Mouse (Mus musculus): ENCODE data around the gene Mfsd4b1. TPM values are rescaled to one million over a fixed set of nuclear protein-coding genes. Genes with fewer than 3 reads are reported as not detected.

Mfsd4b1 gene
- 0.13 and 0.14 TPM in 2 replicates for polyA plus RNA-seq (2014; fragmentation: Nextera tagmentation; extraction: Ambion mirVana)

DNA sequence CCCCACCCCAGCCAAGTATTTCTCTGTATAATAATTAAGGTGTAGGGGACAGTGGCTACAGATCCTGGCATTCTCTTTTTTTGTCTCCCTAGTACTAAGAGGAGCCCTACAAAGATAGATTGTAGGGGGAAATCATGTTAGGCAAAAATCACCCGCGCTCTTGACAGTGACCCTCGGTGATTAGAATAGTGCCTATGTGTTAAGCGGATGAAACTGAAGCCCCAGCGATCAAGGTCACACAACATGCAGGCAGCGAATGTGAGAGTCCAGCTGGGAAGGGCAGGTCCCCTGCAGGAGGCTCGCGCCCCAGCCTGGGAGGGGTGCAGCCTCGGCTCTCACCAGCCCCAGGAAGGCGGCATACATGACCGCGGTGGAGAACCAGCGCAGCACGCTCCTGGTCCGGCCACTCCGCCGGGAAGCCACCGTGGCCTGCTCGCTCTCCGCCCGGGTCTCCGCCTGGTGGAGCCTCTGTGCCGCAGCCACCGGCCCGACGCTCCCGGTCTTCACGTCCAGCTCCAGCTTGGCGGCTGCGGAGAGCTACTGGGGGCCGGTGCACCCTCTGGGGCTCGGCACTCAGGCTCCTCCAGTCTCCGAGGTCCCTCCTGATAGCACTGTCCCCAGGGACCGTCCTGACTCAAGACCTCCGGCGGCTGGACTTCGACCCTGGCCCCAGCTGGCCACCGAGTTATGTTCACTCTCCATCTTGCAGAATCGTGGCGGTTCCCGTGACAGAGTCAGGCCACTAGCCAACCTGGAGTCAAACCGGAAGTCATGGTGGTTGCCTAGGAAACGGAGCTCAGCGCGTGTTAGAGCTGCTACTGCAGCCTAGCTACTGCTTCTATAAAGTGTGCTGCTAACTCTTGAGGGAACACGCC lies at the start of gene Mfsd4b1:
Gene Mfsd4b1 (minus strand): TSS at position 715 of the 875 bp plus-strand sequence.
- WGBS, result 1% methylated on average over 46 of the region's 46 CpGs
- peak within 1 kb of the TSS; percentile 65 for H3K4me3 ChIP-seq (ENCODE audit: low read depth, low read length)
- H3K4me2 ChIP-seq (ENCODE audit: low read length), result peak within 1 kb of the TSS; percentile 97
- peak; percentile 89 for DNase-seq (ENCODE audit: low spot score)
- peaks cover 7% of the 10 kb centered on the region; the same call in 1 of the 2 replicates for H3K27me3 ChIP-seq (replicated peaks; ENCODE audit: control insufficient read depth, insufficient read depth, low read length)
- H3K9me3 ChIP-seq (ENCODE audit: control insufficient read depth, low read length), result peaks cover 5% of the 10 kb centered on the region; the same call in 1 of the 2 replicates
- peak within 1 kb of the TSS; percentile 43; the same call in 1 of the 2 replicates for H3K9ac ChIP-seq (ENCODE audit: low read length)
- peaks cover 4% of the 10 kb centered on the region; the same call in 1 of the 2 replicates for H3K4me1 ChIP-seq (replicated peaks; ENCODE audit: control insufficient read depth, insufficient read depth, low read length)
- peak; percentile 94 for ATAC-seq (replicated peaks; ENCODE audit: low FRiP score, low TSS enrichment, low read depth)
- H3K36me3 ChIP-seq (ENCODE audit: control insufficient read depth, insufficient read depth, low read length), result no peaks in the 10 kb centered on the region
- peak within 1 kb of the TSS; percentile 43; the same call in 1 of the 2 replicates for H3K27ac ChIP-seq (ENCODE audit: low read depth)

DNA sequence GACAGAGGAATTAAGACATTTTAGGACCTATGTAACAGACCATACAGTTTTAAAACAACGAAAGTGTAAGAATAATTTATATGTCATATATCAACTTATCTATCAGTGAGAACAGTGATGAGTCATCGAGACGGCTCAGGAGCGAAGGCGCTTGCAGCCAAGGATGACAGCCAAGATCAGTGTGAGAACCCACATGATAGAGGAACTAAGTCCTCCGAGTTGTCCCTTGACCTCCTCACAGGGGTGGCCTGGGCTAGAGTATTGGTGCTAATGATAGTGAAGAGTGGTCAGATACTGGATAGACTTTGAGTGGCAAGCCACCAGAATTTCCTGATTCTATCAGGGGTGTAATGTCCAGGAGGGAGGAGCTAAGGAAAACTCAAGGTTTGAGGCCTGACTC lies 48.5 kb upstream of the Mfsd4b1 start:
- Histone ChIP-seq H3K27me3 (replicated peaks; ENCODE audit: control insufficient read depth, insufficient read depth, low read length) (no peaks in the 10 kb centered on the region), H3K9ac (ENCODE audit: low read length) (no peak overlapping the region), H3K4me1 (replicated peaks; ENCODE audit: control insufficient read depth, insufficient read depth, low read length) (peaks cover 26% of the 10 kb centered on the region), H3K4me3 (ENCODE audit: low read depth, low read length) (no peak overlapping the region), H3K9me3 (ENCODE audit: control insufficient read depth, low read length) (no peaks in the 10 kb centered on the region), H3K36me3 (ENCODE audit: control insufficient read depth, insufficient read depth, low read length) (no peaks in the 10 kb centered on the region), H3K27ac (ENCODE audit: low read depth) (no peak overlapping the region), H3K4me2 (ENCODE audit: low read length) (no peak overlapping the region)
- WGBS, result 76% methylated on average over 6 of the region's 6 CpGs
- no peak for DNase-seq (ENCODE audit: low spot score)
- ATAC-seq (replicated peaks; ENCODE audit: low FRiP score, low TSS enrichment, low read depth), result no peak

DNA sequence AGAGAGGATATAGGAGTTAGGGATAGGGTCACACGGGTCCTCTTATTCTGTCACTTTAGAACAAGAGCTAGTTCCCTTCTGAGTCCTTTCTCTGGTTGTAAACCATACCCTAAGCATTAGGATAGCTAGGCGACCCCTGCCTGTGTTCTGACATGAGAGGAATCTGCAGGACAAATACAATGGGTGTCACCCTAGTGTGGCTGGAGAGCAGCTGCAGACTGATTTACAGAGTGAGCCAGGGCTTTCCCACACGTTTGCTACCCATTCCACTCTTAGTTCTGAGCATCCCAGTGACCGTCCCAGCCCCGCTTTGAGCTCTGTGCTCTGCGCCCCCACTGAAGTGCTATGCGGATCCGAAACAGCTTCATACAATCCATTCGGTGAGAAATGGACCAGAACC lies 45.6 kb upstream of the Mfsd4b1 start:
- no peak for DNase-seq (ENCODE audit: low spot score)
- no peak overlapping the region for H3K4me3 ChIP-seq (ENCODE audit: low read depth, low read length)
- no peak overlapping the region for H3K4me2 ChIP-seq (ENCODE audit: low read length)
- no peaks in the 10 kb centered on the region for H3K9me3 ChIP-seq (ENCODE audit: control insufficient read depth, low read length)
- H3K27me3 ChIP-seq (replicated peaks; ENCODE audit: control insufficient read depth, insufficient read depth, low read length), result no peaks in the 10 kb centered on the region
- WGBS, result 67% methylated on average over 9 of the region's 9 CpGs
- H3K36me3 ChIP-seq (ENCODE audit: control insufficient read depth, insufficient read depth, low read length), result no peaks in the 10 kb centered on the region
- H3K4me1 ChIP-seq (replicated peaks; ENCODE audit: control insufficient read depth, insufficient read depth, low read length), result peaks cover 26% of the 10 kb centered on the region
- ATAC-seq (replicated peaks; ENCODE audit: low FRiP score, low TSS enrichment, low read depth), result no peak
- no peak overlapping the region for H3K9ac ChIP-seq (ENCODE audit: low read length)
- H3K27ac ChIP-seq (ENCODE audit: low read depth), result no peak overlapping the region

DNA sequence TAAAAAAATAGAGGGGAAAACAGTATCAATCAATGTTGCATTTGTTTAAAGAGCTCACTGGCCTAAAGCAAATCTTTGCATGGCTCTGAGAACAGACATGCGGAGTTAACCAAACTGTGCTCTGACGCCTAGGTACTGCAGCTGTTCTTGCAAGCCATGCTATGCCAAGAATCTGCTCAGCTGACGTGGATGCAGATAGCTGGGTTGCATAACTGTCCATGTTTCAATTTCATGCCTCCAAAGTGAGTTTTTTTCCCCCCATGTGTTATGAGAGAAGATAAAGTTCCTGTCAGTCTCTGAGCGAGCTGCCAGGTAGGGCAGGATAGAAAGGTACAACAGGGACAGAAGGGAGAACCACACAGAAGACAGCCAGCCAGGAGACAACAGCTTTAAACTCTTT lies 44.2 kb upstream of the Mfsd4b1 start:
- H3K36me3 ChIP-seq (ENCODE audit: control insufficient read depth, insufficient read depth, low read length), result no peaks in the 10 kb centered on the region
- no peak overlapping the region for H3K4me2 ChIP-seq (ENCODE audit: low read length)
- H3K9ac ChIP-seq (ENCODE audit: low read length), result no peak overlapping the region
- ATAC-seq (replicated peaks; ENCODE audit: low FRiP score, low TSS enrichment, low read depth), result no peak
- H3K4me3 ChIP-seq (ENCODE audit: low read depth, low read length), result no peak overlapping the region
- DNase-seq (ENCODE audit: low spot score), result peak; percentile 49
- WGBS, result 26% methylated on average over 4 of the region's 4 CpGs
- no peaks in the 10 kb centered on the region for H3K9me3 ChIP-seq (ENCODE audit: control insufficient read depth, low read length)
- no peaks in the 10 kb centered on the region for H3K27me3 ChIP-seq (replicated peaks; ENCODE audit: control insufficient read depth, insufficient read depth, low read length)
- H3K4me1 ChIP-seq (replicated peaks; ENCODE audit: control insufficient read depth, insufficient read depth, low read length), result peaks cover 21% of the 10 kb centered on the region
- no peak overlapping the region for H3K27ac ChIP-seq (ENCODE audit: low read depth)

DNA sequence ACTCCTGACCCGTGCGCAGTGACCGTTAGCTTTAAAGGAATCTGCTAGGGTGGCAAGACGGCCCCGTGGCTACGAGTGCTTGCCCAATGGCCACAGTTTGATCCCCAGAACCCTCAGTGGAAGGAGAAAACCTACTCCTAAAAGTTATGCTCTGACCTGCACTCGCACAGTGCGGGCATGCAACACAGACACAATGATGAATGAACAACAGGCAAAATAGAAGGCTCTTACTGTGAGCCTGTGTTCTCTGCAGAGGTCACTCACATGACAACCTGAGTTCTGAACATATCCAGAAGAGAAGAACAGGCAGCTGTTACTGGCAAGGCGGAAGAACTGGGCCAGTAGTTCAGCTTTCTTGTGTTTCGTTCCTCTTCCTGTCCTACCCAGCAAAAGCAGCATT lies 43.5 kb upstream of the Mfsd4b1 start:
- H3K27ac ChIP-seq (ENCODE audit: low read depth), result no peak overlapping the region
- H3K4me2 ChIP-seq (ENCODE audit: low read length), result no peak overlapping the region
- DNase-seq (ENCODE audit: low spot score), result peak; percentile 50
- no peak overlapping the region for H3K9ac ChIP-seq (ENCODE audit: low read length)
- WGBS, result 59% methylated on average over 10 of the region's 10 CpGs
- no peak for ATAC-seq (replicated peaks; ENCODE audit: low FRiP score, low TSS enrichment, low read depth)
- H3K36me3 ChIP-seq (ENCODE audit: control insufficient read depth, insufficient read depth, low read length), result no peaks in the 10 kb centered on the region
- peaks cover 18% of the 10 kb centered on the region for H3K4me1 ChIP-seq (replicated peaks; ENCODE audit: control insufficient read depth, insufficient read depth, low read length)
- H3K27me3 ChIP-seq (replicated peaks; ENCODE audit: control insufficient read depth, insufficient read depth, low read length), result no peaks in the 10 kb centered on the region
- no peak overlapping the region for H3K4me3 ChIP-seq (ENCODE audit: low read depth, low read length)
- no peaks in the 10 kb centered on the region for H3K9me3 ChIP-seq (ENCODE audit: control insufficient read depth, low read length)

DNA sequence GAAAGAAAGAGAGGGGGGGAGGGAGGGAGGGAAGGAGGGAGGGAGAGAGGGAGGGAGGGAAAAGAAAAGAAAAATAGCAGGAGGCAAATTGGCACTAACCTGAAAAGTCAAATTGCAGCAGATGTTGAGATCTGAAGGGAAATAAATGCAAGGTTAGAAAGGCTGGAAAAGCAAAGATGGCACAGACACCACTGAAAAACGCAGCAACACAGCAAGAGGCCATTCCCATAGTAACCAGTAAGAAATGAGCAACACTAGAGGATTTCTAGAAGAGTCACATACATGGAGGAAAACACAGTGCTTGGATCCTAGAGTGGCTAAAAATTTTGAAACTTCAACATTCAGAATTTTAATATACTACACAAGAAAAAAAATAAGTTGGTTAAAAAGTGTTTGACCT lies 42.5 kb upstream of the Mfsd4b1 start:
- no peak overlapping the region for H3K4me3 ChIP-seq (ENCODE audit: low read depth, low read length)
- no peaks in the 10 kb centered on the region for H3K9me3 ChIP-seq (ENCODE audit: control insufficient read depth, low read length)
- ATAC-seq (replicated peaks; ENCODE audit: low FRiP score, low TSS enrichment, low read depth) (no peak), DNase-seq (ENCODE audit: low spot score) (peak; percentile 12)
- WGBS, result 68% methylated on average over 1 of the region's 1 CpGs
- H3K27ac ChIP-seq (ENCODE audit: low read depth), result no peak overlapping the region
- no peaks in the 10 kb centered on the region for H3K27me3 ChIP-seq (replicated peaks; ENCODE audit: control insufficient read depth, insufficient read depth, low read length)
- peaks cover 18% of the 10 kb centered on the region for H3K4me1 ChIP-seq (replicated peaks; ENCODE audit: control insufficient read depth, insufficient read depth, low read length)
- H3K9ac ChIP-seq (ENCODE audit: low read length), result no peak overlapping the region
- H3K4me2 ChIP-seq (ENCODE audit: low read length), result no peak overlapping the region
- H3K36me3 ChIP-seq (ENCODE audit: control insufficient read depth, insufficient read depth, low read length), result no peaks in the 10 kb centered on the region

DNA sequence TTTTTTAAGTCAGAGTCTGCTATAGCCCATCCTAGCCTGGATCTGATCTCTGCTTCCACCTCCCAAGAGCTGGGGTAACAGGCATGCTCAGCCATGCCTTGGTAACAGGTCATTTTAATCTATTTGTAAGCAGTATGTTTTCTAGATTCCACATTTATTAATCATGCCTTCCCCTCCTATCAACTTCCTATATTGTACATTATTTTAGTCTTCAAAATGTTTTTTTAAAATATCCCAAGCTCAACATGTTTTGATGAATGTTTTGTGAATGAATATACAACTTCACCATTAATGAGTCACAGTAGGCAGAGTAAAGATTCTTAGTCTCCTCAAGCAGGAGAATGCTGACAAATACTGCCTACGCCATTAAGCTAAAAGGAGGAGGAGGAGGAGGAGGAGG lies 42.0 kb upstream of the Mfsd4b1 start:
- WGBS, result 33% methylated on average over 1 of the region's 1 CpGs
- H3K27ac ChIP-seq (ENCODE audit: low read depth), result no peak overlapping the region
- H3K4me1 ChIP-seq (replicated peaks; ENCODE audit: control insufficient read depth, insufficient read depth, low read length), result peaks cover 18% of the 10 kb centered on the region
- no peaks in the 10 kb centered on the region for H3K27me3 ChIP-seq (replicated peaks; ENCODE audit: control insufficient read depth, insufficient read depth, low read length)
- ATAC-seq (replicated peaks; ENCODE audit: low FRiP score, low TSS enrichment, low read depth) (no peak), DNase-seq (ENCODE audit: low spot score) (peak; percentile 28)
- no peak overlapping the region for H3K4me2 ChIP-seq (ENCODE audit: low read length)
- no peak overlapping the region for H3K4me3 ChIP-seq (ENCODE audit: low read depth, low read length)
- no peaks in the 10 kb centered on the region for H3K36me3 ChIP-seq (ENCODE audit: control insufficient read depth, insufficient read depth, low read length)
- H3K9ac ChIP-seq (ENCODE audit: low read length), result no peak overlapping the region
- no peaks in the 10 kb centered on the region for H3K9me3 ChIP-seq (ENCODE audit: control insufficient read depth, low read length)

DNA sequence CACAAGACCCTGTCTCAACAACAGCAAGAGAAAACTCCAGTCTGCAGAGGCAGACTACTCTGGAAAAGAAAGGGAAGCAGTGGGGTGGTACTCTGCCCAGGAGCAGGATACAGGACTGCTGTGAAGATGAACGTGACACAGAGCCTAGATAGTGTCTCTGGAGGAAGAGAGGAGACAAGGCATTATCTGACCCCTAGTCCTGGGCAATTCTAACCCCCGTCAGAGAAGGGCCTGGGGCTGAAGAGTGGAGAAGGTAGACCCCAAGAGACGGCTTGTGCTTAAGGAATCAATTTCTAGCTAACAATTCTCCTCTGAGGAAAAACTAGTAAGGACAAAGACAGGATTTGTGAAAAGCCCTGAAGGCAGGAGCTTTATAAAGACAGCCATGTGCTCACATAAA lies 40.3 kb upstream of the Mfsd4b1 start:
- WGBS, result 72% methylated on average over 3 of the region's 3 CpGs
- DNase-seq (ENCODE audit: low spot score) (peak; percentile 31), ATAC-seq (replicated peaks; ENCODE audit: low FRiP score, low TSS enrichment, low read depth) (no peak)
- no peaks in the 10 kb centered on the region for H3K36me3 ChIP-seq (ENCODE audit: control insufficient read depth, insufficient read depth, low read length)
- peaks cover 14% of the 10 kb centered on the region for H3K4me1 ChIP-seq (replicated peaks; ENCODE audit: control insufficient read depth, insufficient read depth, low read length)
- H3K27ac ChIP-seq (ENCODE audit: low read depth), result no peak overlapping the region
- no peak overlapping the region for H3K4me2 ChIP-seq (ENCODE audit: low read length)
- H3K9me3 ChIP-seq (ENCODE audit: control insufficient read depth, low read length), result no peaks in the 10 kb centered on the region
- no peak overlapping the region for H3K4me3 ChIP-seq (ENCODE audit: low read depth, low read length)
- no peak overlapping the region for H3K9ac ChIP-seq (ENCODE audit: low read length)
- H3K27me3 ChIP-seq (replicated peaks; ENCODE audit: control insufficient read depth, insufficient read depth, low read length), result no peaks in the 10 kb centered on the region

Data from intestine, embryonic 14.5 days (tissue).